Mouse (Mus musculus): ENCODE data around the gene Tmsb4x.

DNA sequence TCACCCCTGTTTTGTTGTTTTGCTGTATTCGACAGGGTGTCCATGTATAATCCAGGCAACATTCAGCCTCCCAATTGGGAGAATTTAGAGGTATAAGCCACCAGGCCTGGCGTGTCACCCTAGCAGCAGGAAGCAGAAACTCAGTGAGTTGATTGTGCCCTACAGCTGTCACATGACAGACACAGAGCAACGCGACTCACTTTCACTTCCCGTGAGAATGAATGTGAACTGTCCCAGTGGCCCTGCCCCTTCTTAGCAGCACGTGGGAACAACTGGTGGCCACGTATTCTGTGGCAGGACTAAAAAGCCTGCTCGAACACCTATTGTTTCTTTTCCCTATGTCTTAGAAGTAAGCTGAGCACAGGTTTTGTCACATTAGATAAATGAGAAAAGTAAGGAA, 22.0 kb upstream of the Tmsb4x start:
- TF ChIP-seq CTCF (IDR thresholded peaks at IDR 0.05; ENCODE audit: low read depth) (no peak), EP300 (optimal IDR thresholded peaks at IDR 0.05) (no peak)

Data from stomach, postnatal 0 days (tissue).